Mouse (Mus musculus) spleen, postnatal 10 days (tissue): ENCODE results near the gene Wdr34.

Experiments
- DNase-seq, 2 experiments: peaks; one replicate each; pipeline ENCODE4 v3.0.0; 2021 to 2022; ENCODE audit warnings: low spot score in 2 of 2

The Wdr34 gene

GRCm38 (mm10) chr2:30048699-30049388, at the start of gene Wdr34:
Gene Wdr34 (minus strand): TSS chr2:30048881.
- peak; percentile 98 to 99 for DNase-seq

- DNase-seq, result peak; percentile 58 to 81
Observed at GRCm38 (mm10) chr2:30095882-30096527, 47.3 kb upstream of the Wdr34 start.

- no peak for DNase-seq
Observed at GRCm38 (mm10) chr2:30094208-30094588, 45.5 kb upstream of the Wdr34 start.

- peak; percentile 84 to 96 for DNase-seq
Observed at GRCm38 (mm10) chr2:30093471-30094207, 45.0 kb upstream of the Wdr34 start, which contains the start of gene Zdhhc12. Gene Zdhhc12 (minus strand): TSS chr2:30093648.

GRCm38 (mm10) chr2:30092280-30092918, 43.7 kb upstream of the Wdr34 start:
- no peak for DNase-seq

- no peak for DNase-seq
Observed at GRCm38 (mm10) chr2:30091521-30091920, 42.8 kb upstream of the Wdr34 start.

- no peak for DNase-seq
Observed at GRCm38 (mm10) chr2:30087310-30087709, 38.6 kb upstream of the Wdr34 start.

- no peak for DNase-seq
Observed at GRCm38 (mm10) chr2:30084632-30085031, 36.0 kb upstream of the Wdr34 start.

GRCm38 (mm10) chr2:30084113-30084512, 35.4 kb upstream of the Wdr34 start:
- DNase-seq, result no peak

- DNase-seq, result no peak
Observed at GRCm38 (mm10) chr2:30080181-30080800, 31.6 kb upstream of the Wdr34 start.

GRCm38 (mm10) chr2:30078760-30079159, 30.1 kb upstream of the Wdr34 start:
- DNase-seq, result no peak

GRCm38 (mm10) chr2:30078349-30078712, 29.6 kb upstream of the Wdr34 start:
- DNase-seq, result no peak

- DNase-seq, result peak; percentile 82 to 87
Observed at GRCm38 (mm10) chr2:30077502-30078348, 29.0 kb upstream of the Wdr34 start, which contains the start of gene Pkn3. Gene Pkn3 (plus strand): TSS chr2:30077684.

GRCm38 (mm10) chr2:30076959-30077358, 28.3 kb upstream of the Wdr34 start:
- no peak for DNase-seq

GRCm38 (mm10) chr2:30076439-30076838, 27.8 kb upstream of the Wdr34 start:
- DNase-seq, result no peak

GRCm38 (mm10) chr2:30075625-30076024, 26.9 kb upstream of the Wdr34 start:
- DNase-seq, result no peak

GRCm38 (mm10) chr2:30073285-30073684, 24.6 kb upstream of the Wdr34 start:
- DNase-seq, result no peak

GRCm38 (mm10) chr2:30072875-30073274, 24.2 kb upstream of the Wdr34 start:
- DNase-seq, result no peak

- DNase-seq, result no peak
Observed at GRCm38 (mm10) chr2:30067962-30068361, 19.3 kb upstream of the Wdr34 start.

- DNase-seq, result peak; percentile 55 to 60
Observed at GRCm38 (mm10) chr2:30067031-30067888, 18.6 kb upstream of the Wdr34 start.
